Mouse (Mus musculus) activated CD4-positive, CD25-positive, alpha-beta regulatory T cell, adult 9 weeks (primary cell): ENCODE data around the gene Apol11b. TPM values are rescaled to one million over a fixed set of nuclear protein-coding genes. Genes with fewer than 3 reads are reported as not detected.

ENCODE experiments used
- polyA plus RNA-seq: library from polyadenylated mRNA; unstranded; fragments of 100-300 nt; shearing (Covaris generic); gene quantifications from one replicate; pipeline ENCODE4 v1.2.1, GENCODE M21; 2017

Gene Apol11b
- polyA plus RNA-seq = 6.1 TPM

DNA sequence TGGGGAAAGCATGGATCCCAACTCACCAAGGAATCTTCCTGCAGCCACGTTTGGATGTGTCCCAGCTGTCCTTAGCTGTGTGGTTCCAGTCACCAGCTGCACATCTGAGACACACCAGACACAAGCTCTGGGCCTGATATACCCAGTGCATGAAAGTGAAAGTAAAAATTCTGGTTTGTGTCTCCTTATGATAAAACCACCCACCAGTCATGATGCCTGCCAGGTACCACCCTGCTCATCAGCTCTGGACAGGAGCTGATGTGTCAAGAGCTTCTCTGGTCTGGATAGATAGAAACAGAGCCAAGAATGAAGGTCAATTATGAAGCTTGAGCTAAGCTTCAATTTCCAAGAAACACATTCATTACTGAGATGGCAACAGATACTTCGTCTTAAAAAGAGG is at the start of gene Apol11b:
Apol11b (minus strand) TSS at position 111 of the 400 bp plus-strand sequence.

DNA sequence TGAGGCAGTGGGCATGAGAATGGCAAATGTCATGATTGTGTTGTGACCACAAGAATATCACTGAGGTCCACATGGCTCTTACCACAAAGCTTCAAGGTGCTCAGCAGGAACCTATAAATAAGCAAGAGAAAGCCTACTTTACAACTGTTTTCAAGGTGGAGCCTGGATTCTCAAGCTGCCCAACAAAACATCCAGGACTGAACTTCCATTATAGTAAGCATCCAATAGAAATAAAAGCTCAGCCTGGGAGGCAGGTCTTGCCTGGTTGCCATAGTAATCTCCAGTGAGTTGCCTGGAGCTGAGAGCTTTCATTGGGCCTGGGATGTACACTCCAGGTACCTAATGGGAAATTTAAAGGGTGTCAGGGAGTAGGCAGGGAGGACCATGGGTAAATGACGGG is 44.1 kb downstream of the Apol11b start, which contains the start of gene Gm36245:
Gm36245 (plus strand) TSS at position 301 of the 400 bp plus-strand sequence.

DNA sequence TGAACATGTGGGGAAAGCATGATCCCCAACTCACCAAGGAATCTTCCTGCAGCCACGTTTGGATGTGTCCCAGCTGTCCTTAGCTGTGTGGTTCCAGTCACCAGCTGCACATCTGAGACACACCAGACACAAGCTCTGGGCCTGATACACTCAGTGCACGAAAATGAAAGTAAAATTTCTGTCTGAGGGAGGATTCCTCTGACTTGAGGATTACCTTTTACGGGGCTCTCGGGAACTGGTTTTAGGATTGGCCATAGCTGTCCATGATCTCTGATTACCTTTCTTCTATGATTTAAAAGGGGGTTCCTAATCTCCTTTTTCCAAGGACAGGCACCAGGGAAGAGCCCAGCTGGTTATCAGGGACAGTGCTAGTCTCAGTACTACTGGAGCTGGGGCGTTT is 47.1 kb downstream of the Apol11b start, which contains the start of gene Apol10b:
Apol10b (minus strand) TSS at position 165 of the 400 bp plus-strand sequence.

Other genes starting within 250 kb of the Apol11b start
- not detected for gene Apol7a, start 244.2 kb downstream of the Apol11b start, polyA plus RNA-seq
- 4.5 TPM for gene Apol9a, start 232.2 kb downstream of the Apol11b start, polyA plus RNA-seq
- gene Apol7b, start 195.8 kb downstream of the Apol11b start, polyA plus RNA-seq = 0.32 TPM
- 0.15 TPM for gene Apol10a, start 166.2 kb downstream of the Apol11b start, polyA plus RNA-seq
- gene Apol11a, start 135.0 kb downstream of the Apol11b start, polyA plus RNA-seq = 0.89 TPM
- not detected for gene Apol7c, start 110.0 kb downstream of the Apol11b start, polyA plus RNA-seq
- not detected for gene 1700025B11Rik, start 81.4 kb downstream of the Apol11b start, polyA plus RNA-seq
- 4.6 TPM for gene Apol10b, start 47.2 kb downstream of the Apol11b start, polyA plus RNA-seq
- not detected for gene Gm36245, start 44.0 kb downstream of the Apol11b start, polyA plus RNA-seq
- gene Apol7e, start 55.6 kb upstream of the Apol11b start, polyA plus RNA-seq = 79.7 TPM
- gene Apol9b, start 85.8 kb upstream of the Apol11b start, polyA plus RNA-seq = 17.0 TPM
- 0.20 TPM for gene Apol8, start 113.7 kb upstream of the Apol11b start, polyA plus RNA-seq
- gene Myh9, start 198.9 kb upstream of the Apol11b start, polyA plus RNA-seq = 477 TPM